Mouse (Mus musculus) regulatory T cell (primary cell): ENCODE measurements at regions not wholly inside any gene's neighbourhood (a gene's known extent, or its start where the extent isn't known, plus 50 kb on each side); places are given as distances from the start of the nearest gene placed in this dataset.

Source experiments
- in situ Hi-C: fragments of 300-600 bp; cut with MboI, MseI; formaldehyde crosslinking; loops from one replicate; pipeline ENCODE4 v1.15.1; 2025; ENCODE audit warnings: high pct_unique_total_duplicates

GRCm38 (mm10) chr1:20669769-20670168 is 51.9 kb upstream of the Pkhd1 start:
- in situ Hi-C loops = loop anchor here (5.0 kb wide), 1 partner anchor 103 kb away; no protein-coding TSS in a partner anchor

- in situ Hi-C loops = loop anchor here (5.0 kb wide), 1 partner anchor 102 kb away; no protein-coding TSS in a partner anchor
These were observed 52.6 kb upstream of the Pkhd1 start for GRCm38 (mm10) chr1:20670489-20670888.

DNA sequence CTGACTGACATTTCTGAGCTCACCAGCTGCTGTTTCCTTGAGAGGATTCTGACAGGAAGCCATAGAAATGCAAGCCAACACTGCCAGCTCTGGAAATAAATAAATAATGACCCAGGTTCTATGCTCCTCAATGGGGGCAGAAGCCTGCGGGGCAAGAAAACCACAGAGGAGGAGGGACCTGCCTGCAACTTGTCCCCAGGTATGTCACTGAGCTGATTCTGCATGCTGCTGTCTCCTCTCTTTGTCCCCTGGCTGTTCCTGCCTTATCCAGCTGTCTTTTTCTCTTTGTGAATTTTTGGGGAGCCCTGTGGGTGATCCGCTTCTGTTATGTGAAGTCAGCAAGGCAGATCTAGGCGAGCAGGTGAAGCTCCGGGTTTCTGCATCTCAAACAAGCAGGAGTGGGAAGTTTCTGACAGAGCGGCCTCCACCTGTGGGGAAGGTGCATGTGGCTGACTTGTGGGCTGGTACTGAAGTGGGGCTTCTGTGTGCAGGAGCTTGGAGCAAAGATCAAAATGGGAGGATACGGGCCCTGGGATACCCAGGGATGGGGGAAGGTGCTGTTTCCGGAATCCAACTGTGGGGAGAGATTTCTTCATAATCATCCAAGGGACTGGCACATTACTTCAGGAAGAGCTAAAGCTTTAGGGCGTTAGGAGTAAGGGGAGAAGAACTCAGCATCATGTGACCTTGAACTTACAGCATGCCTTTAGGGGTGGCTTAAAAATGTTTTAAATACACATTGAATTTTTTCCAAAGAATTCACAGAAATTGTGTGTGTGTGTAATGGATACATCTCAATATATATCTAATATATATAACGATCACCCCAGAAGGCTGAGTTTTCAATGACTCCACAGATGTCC is 53.3 kb upstream of the Pkhd1 start:
- in situ Hi-C loops = loop anchor here (5.0 kb wide), 1 partner anchor 101 kb away; no protein-coding TSS in a partner anchor

GRCm38 (mm10) chr1:20671769-20672150 is 53.9 kb upstream of the Pkhd1 start:
- in situ Hi-C loops = loop anchor here (5.0 kb wide), 1 partner anchor 101 kb away; no protein-coding TSS in a partner anchor

DNA sequence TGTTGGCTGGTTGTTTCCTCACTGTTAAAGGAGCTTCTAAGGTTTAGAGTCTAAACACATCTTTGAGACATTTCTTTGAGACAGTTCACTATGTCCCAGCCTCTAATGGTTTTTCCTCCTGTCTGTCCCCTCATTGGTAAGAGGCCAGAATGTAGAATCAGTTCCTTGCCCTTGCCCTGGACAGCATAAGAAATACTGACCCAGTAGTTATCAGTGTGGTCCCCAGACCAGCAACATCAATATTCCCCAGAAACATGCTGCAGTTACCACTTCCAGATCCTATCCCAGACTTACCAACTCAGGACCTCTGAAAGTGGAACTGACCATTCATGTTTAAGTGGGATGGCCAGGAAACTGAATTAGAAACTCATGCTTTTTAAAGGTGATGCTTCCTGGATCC is 54.4 kb upstream of the Pkhd1 start:
- in situ Hi-C loops = loop anchor here (5.0 kb wide), 1 partner anchor 100 kb away; no protein-coding TSS in a partner anchor

GRCm38 (mm10) chr1:20672951-20673350 is 55.1 kb upstream of the Pkhd1 start:
- in situ Hi-C loops = loop anchor here (5.0 kb wide), 1 partner anchor 99 kb away; no protein-coding TSS in a partner anchor

GRCm38 (mm10) chr1:20673351-20673750 is 55.5 kb upstream of the Pkhd1 start:
- in situ Hi-C loops = loop anchor here (5.0 kb wide), 1 partner anchor 99 kb away; no protein-coding TSS in a partner anchor

GRCm38 (mm10) chr1:20674615-20675014 is 56.1 kb upstream of the Il17a start:
- in situ Hi-C loops = loop anchor here (5.0 kb wide), 1 partner anchor 98 kb away; no protein-coding TSS in a partner anchor

DNA sequence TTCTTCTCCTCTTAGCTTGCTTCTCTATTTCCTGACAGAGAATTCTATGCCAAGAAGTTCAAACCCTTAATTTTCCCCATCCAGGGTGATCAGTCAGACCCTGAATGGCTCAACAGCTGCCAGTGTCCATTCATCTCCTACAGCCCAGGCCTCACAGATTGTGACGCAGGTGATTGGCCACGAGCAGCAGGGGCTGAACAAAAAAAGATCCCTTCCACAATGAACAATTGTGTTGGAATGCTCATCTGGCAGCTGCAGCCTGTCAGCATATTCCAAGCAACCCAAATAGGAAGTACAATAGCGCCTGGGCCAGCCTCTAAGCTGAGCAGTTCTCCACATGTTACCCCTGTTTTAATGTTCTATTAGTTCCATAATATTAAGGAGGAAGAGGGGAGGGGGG is 52.7 kb upstream of the Il17a start:
- in situ Hi-C loops = no loop called here

GRCm38 (mm10) chr1:20678823-20679222 is 51.9 kb upstream of the Il17a start:
- in situ Hi-C loops = no loop called here

DNA sequence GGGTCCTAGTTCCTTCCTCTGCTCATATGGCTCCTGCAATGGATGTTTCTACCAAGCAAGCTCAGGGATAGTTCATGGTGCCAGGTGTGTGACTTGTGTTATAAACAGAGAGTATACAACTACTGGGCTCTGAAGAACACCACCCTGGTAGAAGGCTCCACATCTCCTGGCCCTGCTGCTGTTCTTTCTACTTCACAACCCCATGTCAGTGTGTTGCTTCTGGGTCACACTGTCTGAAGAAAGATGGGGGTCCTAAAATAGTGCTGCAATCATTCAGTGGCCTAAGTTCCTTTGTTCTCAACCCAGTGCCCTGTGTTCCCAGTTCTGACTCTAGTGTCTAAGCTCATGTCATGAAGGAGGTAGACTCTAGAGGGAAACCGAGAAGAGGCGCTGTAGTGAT is 51.4 kb upstream of the Il17a start:
- in situ Hi-C loops = no loop called here

DNA sequence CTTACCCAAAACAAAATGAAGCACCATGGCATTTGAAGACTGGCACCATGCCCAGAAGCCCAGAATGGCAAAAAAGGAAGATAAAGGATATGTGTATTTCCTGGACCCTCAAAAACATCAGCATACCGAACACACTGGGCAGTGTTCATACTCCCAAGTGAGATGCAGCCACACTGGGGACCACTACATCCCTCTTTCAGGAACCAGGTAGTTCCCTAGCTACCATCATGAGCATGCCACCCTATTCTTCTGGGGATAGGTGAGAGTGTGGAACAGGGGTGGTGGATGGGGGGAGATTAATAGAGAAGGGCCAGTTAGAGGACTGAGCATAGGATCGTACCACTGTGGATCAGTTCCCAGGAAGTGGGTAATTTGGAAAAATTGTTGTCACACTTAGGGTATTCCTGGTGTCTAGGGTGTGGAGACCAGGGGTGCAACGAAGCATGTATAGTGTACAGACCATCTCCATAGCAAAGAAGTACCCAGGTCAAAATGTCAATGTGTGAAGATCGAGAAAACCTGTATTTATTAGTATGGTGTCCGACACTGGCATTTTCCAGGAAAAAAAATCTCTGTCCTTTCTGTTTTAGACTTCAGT is 50.9 kb upstream of the Il17a start:
- in situ Hi-C loops = loop anchor here (5.0 kb wide), 1 partner anchor 47 kb away; no protein-coding TSS in a partner anchor

GRCm38 (mm10) chr1:20680553-20680952 is 50.2 kb upstream of the Il17a start:
- in situ Hi-C loops = loop anchor here (5.0 kb wide), 1 partner anchor 47 kb away; no protein-coding TSS in a partner anchor
